Mouse (Mus musculus): ENCODE measurements around the gene Cebpa. TPM values are rescaled to one million over a fixed set of nuclear protein-coding genes. Genes with fewer than 3 reads are reported as not detected.

Gene Cebpa
- polyA plus RNA-seq, 1 experiment from 2014 or later = 0.43 TPM

DNA sequence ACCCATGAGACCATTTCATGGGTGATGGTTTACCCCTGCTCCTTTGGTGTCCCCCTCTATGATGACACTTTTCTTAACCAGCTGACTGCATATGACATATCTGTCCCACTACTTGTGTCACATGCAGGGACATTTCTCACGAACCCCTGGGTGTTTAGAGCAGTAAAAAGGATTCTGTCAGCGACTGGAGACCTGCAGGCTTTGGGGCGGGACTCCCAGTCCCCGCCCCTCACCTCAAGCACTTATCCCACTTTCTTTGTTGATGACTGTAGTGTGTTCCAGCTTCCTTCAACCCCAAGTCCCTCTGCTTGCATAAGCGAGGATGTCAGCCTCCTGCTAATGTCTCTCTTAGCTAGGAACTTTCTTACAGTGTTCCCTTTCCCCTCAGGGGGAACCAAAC is 2.0 kb upstream of the Cebpa start:
- Histone ChIP-seq H3K27me3 (ENCODE audit: control insufficient read depth, insufficient read depth, low read length) (peaks cover 53% of the 10 kb centered on the region), H3K9ac (ENCODE audit: low read depth, low read length) (no peak overlapping the region), H3K4me2 (replicated peaks; ENCODE audit: low read depth, low read length) (no peak overlapping the region; the same call in 1 of the 2 replicates), H3K27ac (ENCODE audit: low read depth, low read length) (no peak overlapping the region), H3K4me1 (replicated peaks; ENCODE audit: control insufficient read depth, insufficient read depth, low read length) (peaks cover 9% of the 10 kb centered on the region), H3K36me3 (ENCODE audit: control insufficient read depth, insufficient read depth, low read length) (no peaks in the 10 kb centered on the region), H3K9me3 (ENCODE audit: control insufficient read depth, low read length) (no peaks in the 10 kb centered on the region), H3K4me3 (ENCODE audit: low read depth, low read length) (no peak overlapping the region)
- 25% methylated on average over 5 of the region's 5 CpGs for WGBS
- ATAC-seq (ENCODE audit: low FRiP score) = no peak
- no peak for DNase-seq (ENCODE audit: low spot score)

DNA sequence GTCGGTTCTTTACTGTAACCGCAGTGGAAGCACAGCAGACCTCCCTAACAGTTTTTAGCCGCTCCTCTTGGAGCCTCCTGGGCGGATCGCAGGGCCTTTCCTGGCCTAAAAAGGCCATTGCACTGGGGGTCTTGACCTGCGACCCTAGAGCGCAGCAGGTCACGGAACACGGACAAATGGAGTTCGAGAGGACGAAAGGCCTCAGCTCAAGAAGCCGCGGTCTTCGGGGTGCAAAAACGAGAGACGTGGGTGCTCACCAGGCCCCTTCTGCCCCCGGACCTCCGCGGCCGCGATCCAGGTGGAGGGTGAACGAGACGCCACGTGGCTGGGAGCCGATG is 1.4 kb upstream of the Cebpa start:
- H3K4me1 ChIP-seq (replicated peaks; ENCODE audit: control insufficient read depth, insufficient read depth, low read length) = peaks cover 9% of the 10 kb centered on the region
- ATAC-seq (ENCODE audit: low FRiP score) = no peak
- peak overlapping the region; percentile 98 for H3K4me2 ChIP-seq (replicated peaks; ENCODE audit: low read depth, low read length)
- H3K9ac ChIP-seq (ENCODE audit: low read depth, low read length) = peak overlapping the region; percentile 50
- H3K36me3 ChIP-seq (ENCODE audit: control insufficient read depth, insufficient read depth, low read length) = no peaks in the 10 kb centered on the region
- peaks cover 60% of the 10 kb centered on the region for H3K27me3 ChIP-seq (ENCODE audit: control insufficient read depth, insufficient read depth, low read length)
- no peak overlapping the region for H3K27ac ChIP-seq (ENCODE audit: low read depth, low read length)
- WGBS = 0% methylated on average over 17 of the region's 25 CpGs
- H3K4me3 ChIP-seq (ENCODE audit: low read depth, low read length) = peak overlapping the region; percentile 54
- no peak for DNase-seq (ENCODE audit: low spot score)
- no peaks in the 10 kb centered on the region for H3K9me3 ChIP-seq (ENCODE audit: control insufficient read depth, low read length)

GRCm38 (mm10) chr7:35118099-35118781 is 853 bp upstream of the Cebpa start:
- peaks cover 9% of the 10 kb centered on the region for H3K4me1 ChIP-seq (replicated peaks; ENCODE audit: control insufficient read depth, insufficient read depth, low read length)

GRCm38 (mm10) chr7:35119506-35120145 is 533 bp downstream of the Cebpa start:
- no peaks in the 10 kb centered on the region for H3K9me3 ChIP-seq (ENCODE audit: control insufficient read depth, low read length)
- peak; percentile 47 for DNase-seq (ENCODE audit: low spot score)
- peaks cover 63% of the 10 kb centered on the region for H3K27me3 ChIP-seq (ENCODE audit: control insufficient read depth, insufficient read depth, low read length)
- ATAC-seq (ENCODE audit: low FRiP score) = peak; percentile 57
- H3K36me3 ChIP-seq (ENCODE audit: control insufficient read depth, insufficient read depth, low read length) = no peaks in the 10 kb centered on the region
- H3K27ac ChIP-seq (ENCODE audit: low read depth, low read length) = no peak overlapping the region
- H3K9ac ChIP-seq (ENCODE audit: low read depth, low read length) = peak overlapping the region; percentile 45
- H3K4me1 ChIP-seq (replicated peaks; ENCODE audit: control insufficient read depth, insufficient read depth, low read length) = peaks cover 9% of the 10 kb centered on the region
- WGBS = 2% methylated on average over 58 of the region's 83 CpGs
- peak overlapping the region; percentile 54 for H3K4me3 ChIP-seq (ENCODE audit: low read depth, low read length)
- peak overlapping the region; percentile 98 for H3K4me2 ChIP-seq (replicated peaks; ENCODE audit: low read depth, low read length)

More at GRCm38 (mm10) chr7:35118099-35118781, 853 bp upstream of the Cebpa start:
- WGBS = under 1% methylated on average over 48 of the region's 49 CpGs
- no peaks in the 10 kb centered on the region for H3K9me3 ChIP-seq (ENCODE audit: control insufficient read depth, low read length)
- peak overlapping the region; percentile 50 for H3K9ac ChIP-seq (ENCODE audit: low read depth, low read length)
- H3K27me3 ChIP-seq (ENCODE audit: control insufficient read depth, insufficient read depth, low read length) = peaks cover 60% of the 10 kb centered on the region
- ATAC-seq (ENCODE audit: low FRiP score) (peak; percentile 76), DNase-seq (ENCODE audit: low spot score) (peak; percentile 88)
- H3K27ac ChIP-seq (ENCODE audit: low read depth, low read length) = no peak overlapping the region
- H3K4me2 ChIP-seq (replicated peaks; ENCODE audit: low read depth, low read length) = peak overlapping the region; percentile 98
- peak overlapping the region; percentile 54 for H3K4me3 ChIP-seq (ENCODE audit: low read depth, low read length)
- no peaks in the 10 kb centered on the region for H3K36me3 ChIP-seq (ENCODE audit: control insufficient read depth, insufficient read depth, low read length)

DNA sequence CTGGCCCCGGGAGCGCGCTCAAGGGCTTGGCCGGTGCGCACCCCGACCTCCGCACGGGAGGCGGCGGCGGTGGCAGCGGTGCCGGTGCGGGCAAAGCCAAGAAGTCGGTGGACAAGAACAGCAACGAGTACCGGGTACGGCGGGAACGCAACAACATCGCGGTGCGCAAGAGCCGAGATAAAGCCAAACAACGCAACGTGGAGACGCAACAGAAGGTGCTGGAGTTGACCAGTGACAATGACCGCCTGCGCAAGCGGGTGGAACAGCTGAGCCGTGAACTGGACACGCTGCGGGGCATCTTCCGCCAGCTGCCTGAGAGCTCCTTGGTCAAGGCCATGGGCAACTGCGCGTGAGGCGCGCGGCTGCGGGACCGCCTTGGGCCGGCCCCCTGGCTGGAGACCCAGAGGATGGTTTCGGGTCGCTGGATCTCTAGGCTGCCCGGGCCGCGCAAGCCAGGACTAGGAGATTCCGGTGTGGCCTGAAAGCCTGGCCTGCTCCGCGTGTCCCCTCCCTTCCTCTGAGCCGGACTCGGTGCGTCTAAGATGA is 1.1 kb downstream of the Cebpa start:
- H3K4me3 ChIP-seq (ENCODE audit: low read depth, low read length) = peak overlapping the region; percentile 54
- H3K4me2 ChIP-seq (replicated peaks; ENCODE audit: low read depth, low read length) = peak overlapping the region; percentile 98
- H3K9ac ChIP-seq (ENCODE audit: low read depth, low read length) = no peak overlapping the region; the same call in 1 of the 2 replicates
- H3K9me3 ChIP-seq (ENCODE audit: control insufficient read depth, low read length) = no peaks in the 10 kb centered on the region
- H3K4me1 ChIP-seq (replicated peaks; ENCODE audit: control insufficient read depth, insufficient read depth, low read length) = peaks cover 9% of the 10 kb centered on the region
- H3K27ac ChIP-seq (ENCODE audit: low read depth, low read length) = no peak overlapping the region
- ATAC-seq (ENCODE audit: low FRiP score) (no peak), DNase-seq (ENCODE audit: low spot score) (peak; percentile 58)
- H3K27me3 ChIP-seq (ENCODE audit: control insufficient read depth, insufficient read depth, low read length) = peaks cover 63% of the 10 kb centered on the region
- H3K36me3 ChIP-seq (ENCODE audit: control insufficient read depth, insufficient read depth, low read length) = no peaks in the 10 kb centered on the region
- whole genome bisulfite sequencing = 1% methylated on average over 53 of the region's 53 CpGs

GRCm38 (mm10) chr7:35121150-35121549 is 2.1 kb downstream of the Cebpa start:
- H3K4me2 ChIP-seq (replicated peaks; ENCODE audit: low read depth, low read length) = no peak overlapping the region
- DNase-seq (ENCODE audit: low spot score) (peak; percentile 13), ATAC-seq (ENCODE audit: low FRiP score) (no peak)
- H3K4me1 ChIP-seq (replicated peaks; ENCODE audit: control insufficient read depth, insufficient read depth, low read length) = peaks cover 9% of the 10 kb centered on the region
- H3K27ac ChIP-seq (ENCODE audit: low read depth, low read length) = no peak overlapping the region
- H3K36me3 ChIP-seq (ENCODE audit: control insufficient read depth, insufficient read depth, low read length) = no peaks in the 10 kb centered on the region
- peaks cover 58% of the 10 kb centered on the region for H3K27me3 ChIP-seq (ENCODE audit: control insufficient read depth, insufficient read depth, low read length)
- no peaks in the 10 kb centered on the region for H3K9me3 ChIP-seq (ENCODE audit: control insufficient read depth, low read length)
- H3K4me3 ChIP-seq (ENCODE audit: low read depth, low read length) = no peak overlapping the region
- H3K9ac ChIP-seq (ENCODE audit: low read depth, low read length) = no peak overlapping the region
- 33% methylated on average over 8 of the region's 8 CpGs for WGBS

DNA sequence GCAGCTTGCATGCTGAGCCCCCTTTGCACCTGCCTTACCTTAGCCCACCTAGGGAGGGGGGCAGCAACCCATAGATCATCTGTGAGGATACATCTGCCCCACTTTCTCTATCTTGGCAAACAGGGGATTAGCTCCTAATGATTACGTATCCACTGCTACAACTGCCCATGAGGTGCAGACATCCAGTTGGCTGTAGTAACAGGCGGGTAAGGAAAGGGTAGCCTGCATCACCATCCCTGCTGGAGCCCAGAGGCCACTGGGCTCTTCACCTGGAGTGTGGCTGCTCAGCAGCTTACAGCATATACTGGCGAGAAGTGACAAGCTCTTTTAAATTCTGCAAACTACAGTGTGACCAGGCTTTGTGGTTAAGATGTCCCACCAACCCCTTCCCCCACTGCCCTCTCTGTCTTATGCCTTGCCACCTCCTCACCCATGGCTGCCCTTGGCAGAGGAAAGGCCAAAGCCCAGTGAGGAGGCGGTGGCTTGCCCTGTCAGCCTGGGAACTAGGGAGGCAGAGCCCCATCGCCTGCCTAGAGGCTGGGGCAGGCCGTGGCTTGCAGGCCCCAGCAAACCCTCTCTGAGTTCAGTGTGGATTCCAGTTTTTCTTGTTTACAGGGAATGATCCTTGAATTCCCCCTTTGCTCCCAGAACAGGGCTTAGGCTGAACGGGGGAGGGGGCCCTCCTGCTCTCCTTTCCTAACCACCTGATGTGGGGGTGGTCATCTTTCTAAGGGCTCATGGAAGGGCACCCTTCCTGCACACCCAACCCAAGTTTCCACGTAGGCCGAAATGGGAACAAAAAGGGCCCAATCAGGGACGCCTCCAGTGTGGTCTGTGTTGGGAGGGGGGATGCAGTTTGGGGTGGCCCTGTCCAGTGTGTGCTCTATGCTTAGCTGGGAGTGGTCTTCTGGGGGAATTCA is 3.6 kb downstream of the Cebpa start:
- Histone ChIP-seq H3K4me3 (ENCODE audit: low read depth, low read length) (no peak overlapping the region), H3K9ac (ENCODE audit: low read depth, low read length) (no peak overlapping the region), H3K27ac (ENCODE audit: low read depth, low read length) (no peak overlapping the region), H3K36me3 (ENCODE audit: control insufficient read depth, insufficient read depth, low read length) (no peaks in the 10 kb centered on the region), H3K27me3 (ENCODE audit: control insufficient read depth, insufficient read depth, low read length) (peaks cover 46% of the 10 kb centered on the region), H3K9me3 (ENCODE audit: control insufficient read depth, low read length) (no peaks in the 10 kb centered on the region), H3K4me1 (replicated peaks; ENCODE audit: control insufficient read depth, insufficient read depth, low read length) (peaks cover 9% of the 10 kb centered on the region), H3K4me2 (replicated peaks; ENCODE audit: low read depth, low read length) (no peak overlapping the region)
- 62% methylated on average over 10 of the region's 10 CpGs for WGBS
- ATAC-seq (ENCODE audit: low FRiP score) (no peak), DNase-seq (ENCODE audit: low spot score) (no peak)

DNA sequence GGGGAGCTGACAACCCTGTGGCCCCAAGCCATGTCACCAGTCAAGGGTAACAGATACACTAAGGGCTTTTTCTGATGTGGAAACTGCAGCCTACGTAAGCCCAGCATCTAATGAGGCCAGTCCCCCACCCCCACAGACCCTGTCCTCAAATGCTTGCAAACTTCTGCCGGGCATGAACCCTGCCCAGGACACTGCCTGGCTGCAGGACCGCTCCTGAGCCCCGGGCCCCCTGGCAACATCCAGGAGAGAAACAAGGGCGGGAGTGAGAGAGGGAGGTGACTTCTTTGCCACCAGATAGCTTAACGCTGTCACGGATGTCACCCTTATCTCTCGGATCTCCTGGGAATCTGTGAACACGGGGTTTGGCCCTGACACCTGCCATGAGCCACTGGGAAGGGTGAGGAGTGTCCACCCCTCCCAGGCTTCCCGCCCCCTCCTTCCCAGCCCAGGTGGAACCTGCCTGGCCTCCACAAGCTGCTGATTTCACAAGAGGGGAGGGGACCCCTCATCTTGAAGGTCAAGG is 4.4 kb downstream of the Cebpa start:
- WGBS = 40% methylated on average over 10 of the region's 10 CpGs
- ATAC-seq (ENCODE audit: low FRiP score) (no peak), DNase-seq (ENCODE audit: low spot score) (no peak)
- H3K27me3 ChIP-seq (ENCODE audit: control insufficient read depth, insufficient read depth, low read length) = peaks cover 40% of the 10 kb centered on the region
- H3K9ac ChIP-seq (ENCODE audit: low read depth, low read length) = no peak overlapping the region
- no peaks in the 10 kb centered on the region for H3K36me3 ChIP-seq (ENCODE audit: control insufficient read depth, insufficient read depth, low read length)
- no peak overlapping the region for H3K27ac ChIP-seq (ENCODE audit: low read depth, low read length)
- H3K9me3 ChIP-seq (ENCODE audit: control insufficient read depth, low read length) = no peaks in the 10 kb centered on the region
- no peak overlapping the region for H3K4me2 ChIP-seq (replicated peaks; ENCODE audit: low read depth, low read length)
- H3K4me3 ChIP-seq (ENCODE audit: low read depth, low read length) = no peak overlapping the region
- peaks cover 6% of the 10 kb centered on the region; the same call in 1 of the 2 replicates for H3K4me1 ChIP-seq (replicated peaks; ENCODE audit: control insufficient read depth, insufficient read depth, low read length)

Data from hindbrain, embryonic 11.5 days (tissue).